Mouse (Mus musculus) limb, embryonic 10.5 days (tissue): ENCODE results near the gene Gabrd. TPM values are rescaled to one million over a fixed set of nuclear protein-coding genes. Genes with fewer than 3 reads are reported as not detected.
A peak's percentile ranks its signal among the peaks of the same experiment; 100 is the strongest.

Experiments
- DNase-seq: peaks from one replicate; pipeline ENCODE4 v3.0.0-alpha.2; 2017; ENCODE audit warnings: low spot score
- H3K27ac ChIP-seq: fragments of 300-500 bp; sonication (generic); 2 replicates; pipeline ENCODE4 v1.5.1; 2016; ENCODE audit warnings: mild to moderate bottlenecking
- H3K27me3 ChIP-seq: fragments of 300-500 bp; sonication (generic); 2 replicates; pipeline ENCODE4 v1.6.1; 2016; ENCODE audit warnings: low read depth, mild to moderate bottlenecking; ENCODE audit not compliant: poor library complexity, severe bottlenecking
- H3K36me3 ChIP-seq: fragments of 300-500 bp; sonication (generic); 2 replicates; pipeline ENCODE4 v1.6.1; 2016; ENCODE audit warnings: mild to moderate bottlenecking, moderate library complexity
- H3K4me1 ChIP-seq: fragments of 300-500 bp; sonication (generic); 2 replicates; pipeline ENCODE4 v1.6.1; 2016
- H3K4me3 ChIP-seq: fragments of 300-500 bp; sonication (generic); 2 replicates; pipeline ENCODE4 v1.5.1; 2016; ENCODE audit warnings: mild to moderate bottlenecking, moderate library complexity
- H3K9me3 ChIP-seq: fragments of 300-500 bp; sonication (generic); replicated peaks from 2 replicates; pipeline ENCODE4 v1.6.1; 2016; ENCODE audit warnings: mild to moderate bottlenecking
- WGBS: fragments of 180-500 bp; shearing (Covaris S2); methylation state at CpG from one replicate; pipeline ENCODE4 v1.1.7; 2016; 5-methylcytosine and 5-hydroxymethylcytosine counted together
- polyA plus RNA-seq: library from polyadenylated mRNA; unstranded; fragments of >200 nt; fragmentation: Nextera tagmentation; extraction: Ambion mirVana; gene quantifications from 2 replicates; pipeline ENCODE4 v1.2.1, GENCODE M21; 2016

Gabrd gene
- polyA plus RNA-seq, 1 experiment from 2014 or later, result not detected

- Histone ChIP-seq H3K27ac (no peak overlapping the region), H3K4me3 (no peak overlapping the region), H3K36me3 (no peaks in the 10 kb centered on the region), H3K27me3 (no peaks in the 10 kb centered on the region; the same call in 1 of the 2 replicates), H3K4me1 (no peaks in the 10 kb centered on the region), H3K9me3 (no peaks in the 10 kb centered on the region)
- 93% methylated on average over 3 of the region's 3 CpGs for WGBS
- DNase-seq, result no peak
Observed at GRCm38 (mm10) chr4:155352581-155352980, 45.3 kb downstream of the Gabrd start.

GRCm38 (mm10) chr4:155346350-155346749, 51.6 kb downstream of the Gabrd start:
- 91% methylated on average over 12 of the region's 12 CpGs for WGBS
- DNase-seq, result no peak
- Histone ChIP-seq H3K4me3 (no peak overlapping the region), H3K4me1 (peaks cover 16% of the 10 kb centered on the region), H3K27ac (0 out of 2 replicates have a peak overlapping the region, but pooled peaks have one; percentile 77), H3K36me3 (no peaks in the 10 kb centered on the region), H3K9me3 (no peaks in the 10 kb centered on the region), H3K27me3 (peaks cover 45% of the 10 kb centered on the region)

GRCm38 (mm10) chr4:155345608-155345953, 52.3 kb downstream of the Gabrd start:
- no peak for DNase-seq
- H3K27me3 ChIP-seq, result peaks cover 45% of the 10 kb centered on the region
- 3% methylated on average over 16 of the region's 16 CpGs for WGBS
- H3K9me3 ChIP-seq, result no peaks in the 10 kb centered on the region
- peak overlapping the region; percentile 67 for H3K4me3 ChIP-seq
- peak overlapping the region; percentile 77 for H3K27ac ChIP-seq
- peaks cover 16% of the 10 kb centered on the region for H3K4me1 ChIP-seq
- no peaks in the 10 kb centered on the region for H3K36me3 ChIP-seq

GRCm38 (mm10) chr4:155344716-155345607, 53.0 kb downstream of the Gabrd start:
- no peaks in the 10 kb centered on the region for H3K9me3 ChIP-seq
- peak overlapping the region; percentile 77 for H3K27ac ChIP-seq
- H3K4me3 ChIP-seq, result peak overlapping the region; percentile 67
- H3K27me3 ChIP-seq, result peaks cover 45% of the 10 kb centered on the region
- peaks cover 16% of the 10 kb centered on the region for H3K4me1 ChIP-seq
- no peaks in the 10 kb centered on the region for H3K36me3 ChIP-seq
- WGBS, result 13% methylated on average over 47 of the region's 47 CpGs
- DNase-seq, result peak; percentile 73

- H3K4me1 ChIP-seq, result peaks cover 16% of the 10 kb centered on the region
- no peak overlapping the region for H3K4me3 ChIP-seq
- no peaks in the 10 kb centered on the region for H3K9me3 ChIP-seq
- no peaks in the 10 kb centered on the region for H3K36me3 ChIP-seq
- peaks cover 45% of the 10 kb centered on the region for H3K27me3 ChIP-seq
- no peak for DNase-seq
- H3K27ac ChIP-seq, result no peak overlapping the region
- 53% methylated on average over 3 of the region's 3 CpGs for WGBS
Observed at GRCm38 (mm10) chr4:155344299-155344600, 53.7 kb downstream of the Gabrd start.

- WGBS, result 81% methylated on average over 14 of the region's 14 CpGs
- H3K9me3 ChIP-seq, result no peaks in the 10 kb centered on the region
- H3K4me3 ChIP-seq, result no peak overlapping the region
- H3K27me3 ChIP-seq, result peaks cover 45% of the 10 kb centered on the region
- peaks cover 16% of the 10 kb centered on the region for H3K4me1 ChIP-seq
- no peak for DNase-seq
- no peaks in the 10 kb centered on the region for H3K36me3 ChIP-seq
- H3K27ac ChIP-seq, result no peak overlapping the region
Observed at GRCm38 (mm10) chr4:155343415-155344298, 54.3 kb downstream of the Gabrd start.

- no peaks in the 10 kb centered on the region for H3K9me3 ChIP-seq
- H3K27ac ChIP-seq, result no peak overlapping the region
- no peaks in the 10 kb centered on the region for H3K4me1 ChIP-seq
Observed at GRCm38 (mm10) chr4:155336284-155337050, 61.4 kb downstream of the Gabrd start.

More at GRCm38 (mm10) chr4:155336284-155337050, 61.4 kb downstream of the Gabrd start:
- Histone ChIP-seq H3K36me3 (no peaks in the 10 kb centered on the region), H3K4me3 (no peak overlapping the region), H3K27me3 (no peaks in the 10 kb centered on the region)
- WGBS, result 90% methylated on average over 12 of the region's 12 CpGs
- no peak for DNase-seq

Other genes with a start within 250 kb of the Gabrd start
- 9.6 and 10.6 TPM in 2 replicates for gene Ski, start 175.5 kb downstream of the Gabrd start, polyA plus RNA-seq
- gene Faap20, start 148.3 kb downstream of the Gabrd start, polyA plus RNA-seq, result 104 and 107 TPM in 2 replicates
- 8.4 and 9.3 TPM in 2 replicates for gene Prkcz, start 36.8 kb downstream of the Gabrd start, polyA plus RNA-seq
- gene Cfap74, start 11.1 kb upstream of the Gabrd start, polyA plus RNA-seq, result 6.4 and 7.9 TPM in 2 replicates
- not detected in 2 replicates for gene Tmem52, start 71.0 kb upstream of the Gabrd start, polyA plus RNA-seq
- gene Gnb1, start 93.2 kb upstream of the Gabrd start, polyA plus RNA-seq, result 583 and 605 TPM in 2 replicates
- 116 and 119 TPM in 2 replicates for gene Nadk, start 164.3 kb upstream of the Gabrd start, polyA plus RNA-seq
- gene Slc35e2, start 203.3 kb upstream of the Gabrd start, polyA plus RNA-seq, result 12.2 and 13.6 TPM in 2 replicates
- gene Cdk11b, start 226.7 kb upstream of the Gabrd start, polyA plus RNA-seq, result 74.1 and 74.8 TPM in 2 replicates
- gene Gm10563, start 247.3 kb upstream of the Gabrd start, polyA plus RNA-seq, result not detected in 2 replicates